Comparison of ENCODE assay signal across 28 mouse cellular contexts in genomic region chr11:6319374-6319773, GRCm38 (mm10).
"Had no signal": no experiment of that assay in that cellular context is flagged by ENCODE, and none has a peak within 500 bp of the region (broad histone marks: within the 10 kb centered on the region; RNA-seq: fewer than 3 reads in every experiment).

No protein-coding gene starts in this region.

- H3K4me1 ChIP-seq: limb, embryonic 10.5 days; limb, embryonic 12.5 days; limb, embryonic 13.5 days; limb, embryonic 15.5 days; liver, embryonic 13.5 days; liver, embryonic 15.5 days; lung, embryonic 15.5 days; midbrain, embryonic 10.5 days; midbrain, embryonic 12.5 days; midbrain, embryonic 13.5 days; midbrain, embryonic 15.5 days; neural tube, embryonic 12.5 days had no signal

- H3K9me3 ChIP-seq: limb, embryonic 10.5 days; limb, embryonic 12.5 days; limb, embryonic 13.5 days; limb, embryonic 15.5 days; liver, embryonic 12.5 days; liver, embryonic 13.5 days; liver, embryonic 15.5 days; lung, embryonic 15.5 days; megakaryocyte, embryonic 14.5 days; midbrain, embryonic 10.5 days; midbrain, embryonic 12.5 days; midbrain, embryonic 13.5 days; midbrain, embryonic 15.5 days; neural tube, embryonic 12.5 days had no signal

- H3K27ac ChIP-seq: limb, embryonic 10.5 days; limb, embryonic 12.5 days; limb, embryonic 13.5 days; limb, embryonic 15.5 days; liver, embryonic 12.5 days; liver, embryonic 13.5 days; liver, embryonic 14.5 days; liver, embryonic 15.5 days; lung, embryonic 15.5 days; macrophage; midbrain, embryonic 10.5 days; midbrain, embryonic 12.5 days; midbrain, embryonic 13.5 days; midbrain, embryonic 15.5 days; neural tube, embryonic 12.5 days had no signal

- H3K9ac ChIP-seq: limb, embryonic 12.5 days; limb, embryonic 13.5 days; limb, embryonic 15.5 days; liver, embryonic 12.5 days; liver, embryonic 13.5 days; liver, embryonic 14.5 days; liver, embryonic 15.5 days; liver, postnatal 0 days; lung, embryonic 14.5 days; lung, embryonic 15.5 days; midbrain, embryonic 12.5 days; midbrain, embryonic 13.5 days; midbrain, embryonic 15.5 days; neural tube, embryonic 12.5 days had no signal

- DNase-seq: left cerebral cortex, postnatal 4 days; liver; liver, embryonic 13.5 days; liver, postnatal 0 days; lung, adult 18-20 months; lung, adult 2 months; lung, embryonic 14.5 days; lung, postnatal 10 days; lung, postnatal 14 days; lung, postnatal 36 days; lung, postnatal 4 days; midbrain, embryonic 14.5 days had no signal

- H3K27me3 ChIP-seq: limb, embryonic 12.5 days; limb, embryonic 13.5 days; limb, embryonic 15.5 days; liver, embryonic 12.5 days; liver, embryonic 13.5 days; liver, embryonic 15.5 days; lung, embryonic 15.5 days; megakaryocyte, embryonic 14.5 days; midbrain, embryonic 12.5 days; midbrain, embryonic 13.5 days; midbrain, embryonic 15.5 days; neural tube, embryonic 12.5 days had no signal

- H3K4me3 ChIP-seq: limb, embryonic 10.5 days; limb, embryonic 12.5 days; limb, embryonic 13.5 days; limb, embryonic 15.5 days; liver, embryonic 12.5 days; liver, embryonic 13.5 days; liver, embryonic 15.5 days; lung, embryonic 15.5 days; megakaryocyte, embryonic 14.5 days; midbrain, embryonic 10.5 days; midbrain, embryonic 12.5 days; midbrain, embryonic 13.5 days; midbrain, embryonic 15.5 days; myocyte; neural tube, embryonic 12.5 days had no signal
